Mouse (Mus musculus) layer of hippocampus, postnatal 10 days (tissue): Measurements from ENCODE around the gene Tnks2. TPM values are rescaled to one million over a fixed set of nuclear protein-coding genes. Genes with fewer than 3 reads are reported as not detected.
"Not testable (repeated sequence)": the region's sequence is repeated elsewhere in the genome, so short reads cannot be mapped to it uniquely, and the experiment has no call there.

Experiments
- DNase-seq, 2 experiments: peaks; one replicate each; pipeline ENCODE4 v3.0.0; 2021; ENCODE audit warnings: low spot score in 2 of 2
- total RNA-seq, 2 experiments: library from RNA; stranded (reverse); gene quantifications; 2 replicates each; pipeline ENCODE4 v1.2.3; 2021

Gene Tnks2
- total RNA-seq, 2 experiments from 2014 or later = 137 to 143 TPM

GRCm38 (mm10) chr19:36821301-36821700 lies 12.7 kb upstream of the Tnks2 start:
- not testable (repeated sequence) for DNase-seq

DNA sequence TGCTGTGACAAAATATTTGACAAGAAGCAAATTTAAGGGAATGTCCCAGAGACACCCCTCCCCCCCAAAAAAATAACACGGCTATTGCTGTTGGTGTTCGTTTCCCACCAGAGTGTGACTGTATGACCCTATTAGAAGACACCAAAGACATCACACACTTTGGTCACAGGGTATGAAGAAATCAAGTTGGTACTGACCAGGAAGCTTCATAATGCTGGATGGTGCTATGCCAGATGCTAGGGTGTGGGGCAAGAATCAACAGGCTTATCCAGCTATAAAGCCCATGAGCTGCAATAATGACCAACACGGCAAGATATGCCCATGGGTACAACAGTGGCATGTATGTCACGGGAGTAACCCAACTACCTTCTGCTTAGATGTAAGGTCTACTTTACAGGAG lies 11.3 kb upstream of the Tnks2 start:
- DNase-seq = no peak

DNA sequence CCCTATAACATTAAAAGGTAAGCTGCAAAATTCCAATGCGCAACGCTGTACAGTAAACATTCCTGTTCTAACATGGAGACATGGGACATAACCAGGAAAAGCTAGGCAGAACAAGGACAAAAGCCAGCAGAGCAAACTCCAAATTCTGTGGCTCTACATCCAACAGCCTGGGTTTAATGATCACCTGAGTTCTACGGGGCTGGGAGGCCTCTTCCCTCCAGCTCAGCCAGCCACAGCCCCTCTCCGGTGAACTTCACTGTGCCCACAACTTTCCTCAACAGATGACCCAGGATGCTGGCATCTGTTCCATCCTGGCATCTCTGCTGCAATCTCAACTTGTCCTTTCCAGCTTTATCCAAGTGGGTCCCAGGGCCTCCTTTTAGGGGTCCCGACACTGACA lies 6.4 kb upstream of the Tnks2 start:
- no peak for DNase-seq

DNA sequence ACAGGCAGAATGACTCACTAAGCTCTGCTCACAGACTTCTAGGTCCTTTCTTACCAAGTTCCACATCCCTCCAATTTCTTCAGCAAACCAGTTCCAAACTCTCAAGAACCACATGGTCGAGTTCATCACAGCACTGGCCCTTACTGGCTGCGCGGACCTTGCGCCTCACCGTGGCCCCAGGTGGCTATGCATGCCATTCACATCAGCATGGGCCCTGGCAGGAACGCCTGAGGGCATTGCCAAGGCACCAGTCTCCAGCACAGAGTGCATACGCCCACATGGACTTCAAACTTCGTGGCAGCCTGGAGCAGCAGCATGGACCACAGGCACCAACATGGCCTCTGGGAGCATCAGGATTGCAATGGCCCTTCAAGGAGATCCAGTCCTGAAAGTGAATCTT lies 5.7 kb upstream of the Tnks2 start:
- DNase-seq = no peak

DNA sequence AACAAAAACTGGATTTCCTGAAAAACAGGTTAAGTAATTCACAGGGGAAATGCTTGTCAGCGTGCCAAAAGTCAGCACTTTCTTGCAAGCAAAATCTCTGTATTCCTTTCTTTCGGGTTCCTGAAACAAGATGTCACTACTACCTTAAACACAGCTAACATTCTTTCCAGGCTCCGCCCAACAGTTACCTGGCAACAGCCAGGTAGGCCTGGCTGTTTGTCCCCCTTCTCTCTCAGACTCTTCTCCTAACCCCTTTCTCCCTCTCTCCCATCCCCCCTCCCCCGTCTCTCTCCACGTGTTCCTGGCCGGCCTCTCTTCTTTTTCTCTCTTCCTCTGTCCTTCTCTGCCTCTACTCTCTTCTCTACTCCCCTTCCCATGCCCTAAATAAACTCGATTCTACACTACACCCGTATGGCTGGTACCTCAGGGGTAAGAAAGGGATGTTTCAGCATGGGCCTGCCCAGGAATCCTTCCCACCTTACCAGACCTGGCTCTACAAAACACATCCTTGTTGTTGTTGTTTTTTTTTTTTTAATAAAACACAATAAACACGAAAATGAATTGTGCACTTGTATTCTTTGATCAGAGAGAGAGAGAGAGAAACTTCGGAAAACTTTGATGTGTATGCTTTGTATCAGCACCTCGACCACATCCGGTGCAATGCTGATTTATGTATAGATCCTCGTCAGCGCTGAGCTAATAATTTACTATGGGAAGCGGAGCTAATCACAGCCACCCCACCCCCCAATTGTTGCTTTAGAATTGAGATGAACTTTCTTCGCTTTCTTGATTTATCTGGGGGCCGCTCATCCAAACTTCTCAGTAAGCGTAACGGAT lies 863 bp upstream of the Tnks2 start:
- DNase-seq = no peak

GRCm38 (mm10) chr19:36834532-36835431 lies 750 bp downstream of the Tnks2 start:
- no peak for DNase-seq

DNA sequence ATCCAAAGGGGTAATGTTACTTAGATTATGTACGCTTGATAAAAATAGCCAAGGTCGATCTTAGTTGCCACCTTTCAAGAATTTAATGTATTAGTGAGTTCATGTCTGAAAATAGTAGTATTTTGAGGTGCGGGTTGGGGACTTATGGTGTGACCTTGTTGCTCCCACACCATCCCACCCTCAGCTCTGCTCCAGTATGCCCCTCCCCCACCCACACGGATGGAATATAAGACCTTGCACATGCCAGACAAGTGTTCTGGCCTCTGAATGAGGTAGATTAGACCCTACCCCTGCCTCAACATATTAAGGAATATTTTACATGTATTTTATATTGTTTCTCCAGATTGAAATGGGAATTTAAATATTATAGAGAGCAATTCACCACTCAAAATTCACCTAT lies 2.0 kb downstream of the Tnks2 start:
- no peak for DNase-seq

DNA sequence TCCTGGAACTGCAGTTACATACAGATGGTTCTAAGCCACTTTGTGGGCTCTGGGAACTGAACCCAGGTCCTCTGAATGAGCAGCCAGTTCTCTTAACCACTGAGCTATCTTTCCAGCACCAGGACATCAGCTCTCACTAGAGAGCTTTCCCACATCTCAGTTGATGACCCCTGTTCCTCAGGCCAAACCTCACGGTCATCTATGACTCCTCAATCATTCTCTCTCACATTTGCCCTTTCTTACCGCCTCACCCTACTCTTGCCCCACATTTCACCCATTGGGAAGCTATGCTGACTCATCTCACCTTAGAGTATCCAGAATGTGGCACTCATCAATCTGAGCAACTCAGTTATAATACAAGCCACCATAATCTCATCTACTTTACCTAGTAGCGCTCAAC lies 6.3 kb downstream of the Tnks2 start:
- DNase-seq = no peak

DNA sequence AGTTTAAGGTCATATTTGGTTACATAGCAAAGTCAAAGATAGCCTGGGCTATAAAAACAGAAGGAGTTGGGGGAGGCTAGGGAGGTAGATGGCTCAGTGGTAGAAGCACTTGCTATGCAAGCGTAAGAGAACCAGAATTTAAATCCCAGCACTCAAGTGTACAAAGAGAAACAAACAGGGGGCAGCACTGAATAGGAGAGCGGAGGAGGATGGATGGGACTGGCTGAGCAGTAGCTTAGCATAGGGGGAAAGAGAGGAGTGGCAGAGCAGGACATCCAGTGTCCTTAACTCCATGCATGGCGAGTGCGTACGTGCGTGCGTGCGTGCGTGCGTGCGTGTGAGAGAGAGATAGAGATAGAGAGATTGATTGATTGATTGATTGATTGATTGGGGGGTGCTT lies 9.8 kb downstream of the Tnks2 start:
- no peak for DNase-seq

DNA sequence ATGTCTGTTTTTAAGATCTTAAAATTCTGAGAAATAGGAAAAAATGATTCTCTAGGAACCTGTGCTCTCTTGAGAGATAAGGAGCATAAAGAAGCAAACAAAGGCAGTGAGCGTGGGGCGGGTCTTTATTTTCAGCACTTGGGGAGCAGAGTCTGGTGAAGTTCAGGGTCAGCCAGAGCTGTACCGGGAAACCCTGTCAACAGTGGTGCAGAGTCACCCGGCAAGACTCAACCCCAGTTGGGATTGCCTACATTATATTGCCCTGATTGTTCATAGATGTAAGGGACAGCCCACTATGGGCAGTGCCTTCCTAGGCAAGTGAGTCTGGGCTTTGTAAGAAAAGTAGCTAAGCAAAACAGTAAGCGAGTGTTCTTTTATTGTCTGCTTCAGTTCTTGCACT lies 11.9 kb downstream of the Tnks2 start:
- DNase-seq = no peak

- DNase-seq = no peak
These were observed 19.8 kb downstream of the Tnks2 start for GRCm38 (mm10) chr19:36853831-36854230.

- DNase-seq = no peak
These were observed 23.8 kb downstream of the Tnks2 start for GRCm38 (mm10) chr19:36857851-36858250.

- no peak for DNase-seq
These were observed 26.4 kb downstream of the Tnks2 start for GRCm38 (mm10) chr19:36860393-36860792.

GRCm38 (mm10) chr19:36865905-36866304 lies 31.9 kb downstream of the Tnks2 start:
- DNase-seq = no peak

DNA sequence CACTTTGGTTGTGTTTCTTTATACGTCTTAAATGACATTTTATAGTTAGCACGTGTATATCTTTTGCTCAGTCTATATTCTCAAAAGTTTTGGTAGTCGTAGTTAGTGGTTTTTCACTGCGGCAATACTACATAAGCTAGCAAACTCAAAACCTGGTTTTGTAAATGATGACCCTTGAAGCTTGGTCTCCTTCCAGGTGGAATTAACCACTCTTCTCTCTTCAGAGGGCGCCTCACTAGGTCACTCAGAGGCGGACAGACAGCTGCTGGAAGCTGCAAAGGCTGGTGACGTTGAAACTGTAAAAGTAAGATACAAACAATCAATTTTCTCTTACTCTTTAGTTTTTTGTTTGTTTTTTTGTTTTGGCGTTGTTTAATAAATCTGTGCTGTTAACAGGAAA lies 33.4 kb downstream of the Tnks2 start:
- DNase-seq = no peak

- not testable (repeated sequence) for DNase-seq
These were observed 34.6 kb downstream of the Tnks2 start for GRCm38 (mm10) chr19:36868675-36869074.

DNA sequence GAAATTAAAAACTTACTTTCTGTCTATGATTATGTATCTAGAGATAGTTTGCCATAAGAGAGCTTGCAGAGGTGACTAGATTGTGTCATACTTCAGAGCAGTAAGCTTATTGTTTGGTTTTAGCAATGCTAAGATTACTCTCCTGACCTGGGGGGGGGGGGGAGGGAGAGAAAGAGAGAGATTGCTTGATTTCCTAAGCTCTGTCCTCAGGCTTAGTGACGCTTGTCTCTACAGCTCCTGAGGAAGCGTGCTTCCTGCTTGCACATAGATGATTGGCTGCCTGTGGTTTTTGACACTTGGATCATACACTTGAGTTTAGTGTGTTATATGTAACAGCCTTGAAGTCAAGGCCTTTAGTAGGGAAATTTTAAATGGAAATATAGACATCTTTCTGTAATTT lies 40.6 kb downstream of the Tnks2 start:
- no peak for DNase-seq

GRCm38 (mm10) chr19:36877329-36877728 lies 43.3 kb downstream of the Tnks2 start:
- no peak for DNase-seq

GRCm38 (mm10) chr19:36878743-36879495 lies 44.9 kb downstream of the Tnks2 start:
- DNase-seq = no peak

DNA sequence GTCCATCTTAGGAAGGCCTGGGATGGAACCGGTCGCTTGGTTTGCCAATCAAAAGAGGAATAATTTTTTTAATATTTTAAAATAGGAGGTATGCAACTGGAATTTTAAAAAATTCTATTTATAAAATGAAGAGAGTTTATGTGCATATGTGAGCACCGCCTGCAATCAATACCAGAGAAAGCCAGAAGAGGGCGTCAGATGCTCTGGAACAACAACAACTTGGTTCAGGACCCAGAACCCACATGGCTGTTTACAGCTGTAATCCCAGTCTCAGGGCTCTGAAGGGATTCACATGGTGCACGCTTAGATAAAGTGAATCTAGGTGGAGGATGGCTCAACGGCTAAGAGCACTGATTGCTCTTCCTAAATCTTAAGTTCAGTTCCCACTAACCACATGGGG lies 49.1 kb downstream of the Tnks2 start:
- DNase-seq = peak; percentile 43 to 51

DNA sequence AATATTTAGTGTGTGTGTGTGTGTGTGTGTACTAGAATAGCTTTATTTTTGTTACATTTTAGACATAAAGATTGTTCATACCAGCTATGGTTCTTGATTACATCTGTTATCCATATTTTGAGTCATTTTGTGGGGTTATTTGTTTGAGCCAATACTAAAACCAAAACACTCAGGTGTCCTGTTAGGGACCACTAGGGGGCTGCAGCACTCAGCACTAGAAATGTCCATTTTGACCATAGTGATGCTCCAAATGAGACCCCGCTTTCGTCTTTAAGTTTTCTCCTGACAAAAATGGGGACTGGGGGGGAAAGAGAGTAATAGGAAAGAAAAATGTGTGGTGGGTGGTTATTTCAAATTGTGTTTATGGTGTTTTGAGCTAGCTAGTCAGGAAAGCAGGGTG lies 52.3 kb downstream of the Tnks2 start:
- no peak for DNase-seq

- no peak for DNase-seq
These were observed 53.7 kb downstream of the Tnks2 start for GRCm38 (mm10) chr19:36887706-36888105.
